Mouse (Mus musculus): Measurements from ENCODE around the gene Tepp. TPM values are rescaled to one million over a fixed set of nuclear protein-coding genes. Genes with fewer than 3 reads are reported as not detected.
A peak's percentile ranks its signal among the peaks of the same experiment; 100 is the strongest.

Tepp gene
- polyA plus RNA-seq, 1 experiment from 2014 or later: 2.3 TPM

DNA sequence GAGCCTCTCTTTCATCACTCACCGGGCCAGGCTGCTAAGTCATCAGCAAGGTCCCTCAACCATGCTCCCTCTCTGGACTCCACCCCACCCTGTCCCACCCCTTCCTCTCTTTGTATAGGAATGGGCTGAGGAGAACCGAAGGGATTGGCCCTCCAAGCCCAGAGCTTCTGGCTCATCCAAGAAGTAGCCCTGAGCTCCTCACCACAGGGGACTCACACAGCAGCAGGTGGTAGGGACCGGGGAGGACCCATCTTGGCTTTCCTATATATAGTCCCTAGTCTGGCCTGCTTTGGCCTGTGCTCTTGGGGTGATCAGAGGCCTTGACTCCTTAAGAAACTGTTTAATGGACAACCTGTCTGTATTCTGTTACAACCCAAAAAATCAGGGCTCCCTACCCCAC, 64.1 kb downstream of the Tepp start:
- no peak overlapping the region for H3K27ac ChIP-seq (replicated peaks)
- WGBS: 80% methylated on average over 3 of the region's 3 CpGs
- no peak overlapping the region for H3K4me3 ChIP-seq
- no peaks in the 10 kb centered on the region for H3K27me3 ChIP-seq
- H3K9me3 ChIP-seq: no peaks in the 10 kb centered on the region
- no peak overlapping the region for H3K9ac ChIP-seq
- H3K4me1 ChIP-seq (replicated peaks): peaks cover 6% of the 10 kb centered on the region; the same call in 1 of the 2 replicates
- no peak overlapping the region for H3K4me2 ChIP-seq
- peaks cover 19% of the 10 kb centered on the region for H3K36me3 ChIP-seq
- no peak for ATAC-seq (ENCODE audit: low FRiP score, low read depth)

DNA sequence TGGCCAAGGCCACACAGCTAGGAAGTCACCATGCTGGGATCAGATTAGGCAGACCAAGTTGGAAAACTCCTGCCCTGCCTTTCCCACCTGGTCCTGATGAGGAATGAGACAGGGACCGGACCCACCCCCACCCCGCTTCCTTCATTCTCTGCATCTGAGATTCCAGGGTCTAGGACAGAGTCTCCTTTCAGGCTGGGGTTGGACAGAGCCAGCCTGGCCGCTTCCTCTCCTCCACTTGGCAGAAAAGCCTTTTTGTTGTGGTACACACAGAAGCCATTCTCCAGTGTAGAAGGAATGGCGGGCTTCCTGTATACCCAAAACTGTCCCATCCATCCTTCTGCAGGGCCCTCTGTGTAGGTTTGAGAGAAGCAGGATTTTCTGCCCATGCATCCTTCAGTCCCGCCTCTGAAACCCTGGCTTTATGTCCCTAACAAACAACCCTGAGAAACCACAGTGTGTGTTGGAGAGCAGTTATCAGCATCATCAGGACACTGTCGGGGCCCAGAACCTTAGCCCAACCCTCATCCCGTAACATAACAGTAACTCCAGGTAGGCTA, 65.1 kb downstream of the Tepp start:
- Histone ChIP-seq H3K27ac (replicated peaks) (0 out of 2 replicates have a peak overlapping the region, but pooled peaks have one; percentile 25), H3K9me3 (no peaks in the 10 kb centered on the region), H3K36me3 (peaks cover 19% of the 10 kb centered on the region), H3K4me2 (no peak overlapping the region), H3K4me1 (replicated peaks) (peaks cover 6% of the 10 kb centered on the region; the same call in 1 of the 2 replicates), H3K4me3 (no peak overlapping the region), H3K9ac (no peak overlapping the region), H3K27me3 (no peaks in the 10 kb centered on the region)
- WGBS: 87% methylated on average over 7 of the region's 7 CpGs
- ATAC-seq (ENCODE audit: low FRiP score, low read depth): 0 out of 2 replicates have a peak, but pooled peaks have one; percentile 35

Other genes with a start within 250 kb of the Tepp start
- gene Katnb1, start 229.4 kb upstream of the Tepp start, polyA plus RNA-seq (2015; fragmentation: Nextera tagmentation; extraction: Ambion mirVana): 42.2 and 49.9 TPM in 2 replicates
- gene Kifc3, start 107.8 kb upstream of the Tepp start, polyA plus RNA-seq (2015; fragmentation: Nextera tagmentation; extraction: Ambion mirVana): 26.5 and 30.2 TPM in 2 replicates
- 0.43 TPM in 2 replicates for gene Cngb1, start 4.0 kb upstream of the Tepp start, polyA plus RNA-seq (2015; fragmentation: Nextera tagmentation; extraction: Ambion mirVana)
- gene Zfp319, start 21.4 kb downstream of the Tepp start, polyA plus RNA-seq (2015; fragmentation: Nextera tagmentation; extraction: Ambion mirVana): 15.2 and 16.5 TPM in 2 replicates
- 34.8 and 35.8 TPM in 2 replicates for gene Usb1, start 21.7 kb downstream of the Tepp start, polyA plus RNA-seq (2015; fragmentation: Nextera tagmentation; extraction: Ambion mirVana)
- 20.0 and 22.1 TPM in 2 replicates for gene Mmp15, start 41.7 kb downstream of the Tepp start, polyA plus RNA-seq (2015; fragmentation: Nextera tagmentation; extraction: Ambion mirVana)
- 120 and 122 TPM in 2 replicates for gene Cfap20, start 124.3 kb downstream of the Tepp start, polyA plus RNA-seq (2015; fragmentation: Nextera tagmentation; extraction: Ambion mirVana)
- gene Csnk2a2, start 179.5 kb downstream of the Tepp start, polyA plus RNA-seq (2015; fragmentation: Nextera tagmentation; extraction: Ambion mirVana): 7.5 and 13.0 TPM in 2 replicates
- 1.7 and 2.2 TPM in 2 replicates for gene Ccdc113, start 223.5 kb downstream of the Tepp start, polyA plus RNA-seq (2015; fragmentation: Nextera tagmentation; extraction: Ambion mirVana)